ENCODE assay signal across 7 mouse cellular contexts in the genomic region with DNA sequence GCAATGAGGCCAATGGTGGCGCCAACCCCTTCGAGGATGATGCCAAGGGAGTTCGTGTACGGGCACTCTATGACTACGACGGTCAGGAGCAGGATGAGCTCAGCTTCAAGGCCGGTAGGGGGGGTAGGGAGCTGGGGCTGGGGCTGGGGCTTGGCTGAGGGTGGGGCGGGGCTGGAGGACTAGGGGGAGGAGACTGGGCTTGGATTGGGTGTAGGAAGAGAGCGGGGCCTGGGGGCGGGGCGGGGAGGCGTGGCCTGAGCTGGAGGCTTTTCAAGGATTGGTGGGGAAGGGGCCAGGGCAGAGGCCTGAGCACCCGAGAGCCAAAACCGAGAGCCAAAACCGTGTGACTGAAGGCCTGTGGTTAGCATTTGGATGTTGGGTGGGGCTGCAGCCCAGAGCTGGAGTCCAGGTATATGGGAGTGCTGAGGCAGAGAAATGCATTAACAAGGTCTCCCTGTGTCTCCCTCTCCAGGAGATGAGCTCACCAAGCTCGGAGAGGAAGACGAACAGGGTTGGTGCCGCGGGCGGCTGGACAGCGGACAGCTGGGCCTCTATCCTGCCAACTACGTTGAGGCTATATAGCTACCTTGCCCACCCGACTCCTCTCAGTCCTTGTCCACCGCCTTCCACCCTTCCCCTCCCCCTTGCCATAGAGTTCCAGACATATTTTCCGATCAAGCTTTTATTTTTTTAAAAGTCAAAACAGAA. TPM values are rescaled to one million over a fixed set of nuclear protein-coding genes. Genes with fewer than 3 reads are reported as not detected.
DNase-seq lines count a peak whose midpoint lies in the region; ATAC-seq and TF ChIP-seq lines count a peak whose summit lies in the region.

No protein-coding gene starts in this region.

- H3K4me2 ChIP-seq in forebrain, embryonic 14.5 days (ENCODE audit: low read length), result peak overlapping the region; percentile 50
- H3K4me2 ChIP-seq in hindbrain, embryonic 11.5 days (replicated peaks; ENCODE audit: low read depth, low read length), result peak overlapping the region; percentile 41
- H3K4me2 ChIP-seq in limb, embryonic 14.5 days (replicated peaks; ENCODE audit: low read depth, low read length, severe bottlenecking), result peak overlapping the region; percentile 54
- peak overlapping the region; percentile 42 for H3K4me2 ChIP-seq in midbrain, embryonic 16.5 days (ENCODE audit: low read length)

- 4% methylated on average over 22 of the region's 25 CpGs for WGBS in forebrain, embryonic 14.5 days
- WGBS in hindbrain, embryonic 11.5 days, result 7% methylated on average over 23 of the region's 25 CpGs
- 3% methylated on average over 23 of the region's 25 CpGs for WGBS in limb, embryonic 14.5 days
- 5% methylated on average over 25 of the region's 25 CpGs for WGBS in midbrain, embryonic 16.5 days

- H3K9ac ChIP-seq in forebrain, embryonic 14.5 days (ENCODE audit: low read length), result peak overlapping the region; percentile 41
- 0 out of 2 replicates have a peak overlapping the region, but pooled peaks have one; percentile 34 for H3K9ac ChIP-seq in hindbrain, embryonic 11.5 days (ENCODE audit: low read depth, low read length)
- peak overlapping the region; percentile 34; the same call in 1 of the 2 replicates for H3K9ac ChIP-seq in limb, embryonic 14.5 days (ENCODE audit: low read depth, low read length, severe bottlenecking)
- peak overlapping the region; percentile 27; the same call in 1 of the 2 replicates for H3K9ac ChIP-seq in midbrain, embryonic 16.5 days (ENCODE audit: low read depth, low read length)

- H3K27me3 ChIP-seq in forebrain, embryonic 14.5 days (replicated peaks; ENCODE audit: control insufficient read depth, insufficient read depth, low read length), result 0 out of 2 replicates have a peak, but pooled peaks cover 4% of the 10 kb centered on the region
- peaks cover 3% of the 10 kb centered on the region; the same call in 1 of the 2 replicates for H3K27me3 ChIP-seq in hindbrain, embryonic 11.5 days (ENCODE audit: control insufficient read depth, insufficient read depth, low read length)
- no peaks in the 10 kb centered on the region for H3K27me3 ChIP-seq in limb, embryonic 14.5 days (ENCODE audit: control insufficient read depth, insufficient read depth, low read length)
- 0 out of 2 replicates have a peak, but pooled peaks cover 4% of the 10 kb centered on the region for H3K27me3 ChIP-seq in midbrain, embryonic 16.5 days (ENCODE audit: control insufficient read depth, insufficient read depth, low read depth, low read length)

- peak; percentile 88 for ATAC-seq in forebrain, embryonic 14.5 days
- peak; percentile 93 for ATAC-seq in hindbrain, embryonic 11.5 days (ENCODE audit: low FRiP score)
- ATAC-seq in limb, embryonic 14.5 days (ENCODE audit: low FRiP score, low read depth), result peak; percentile 92
- peak; percentile 66 for ATAC-seq in midbrain, embryonic 16.5 days

- H3K4me3 ChIP-seq in forebrain, embryonic 14.5 days (ENCODE audit: low read depth, low read length), result peak overlapping the region; percentile 8; the same call in 1 of the 2 replicates
- peak overlapping the region; percentile 17; the same call in 1 of the 2 replicates for H3K4me3 ChIP-seq in hindbrain, embryonic 11.5 days (ENCODE audit: low read depth, low read length)
- H3K4me3 ChIP-seq in limb, embryonic 14.5 days (replicated peaks; ENCODE audit: low read length), result peak overlapping the region; percentile 31
- no peak overlapping the region for H3K4me3 ChIP-seq in midbrain, embryonic 16.5 days (ENCODE audit: low read depth, low read length)

- no peak overlapping the region for H3K27ac ChIP-seq in forebrain, embryonic 14.5 days (ENCODE audit: low read depth, low read length)
- no peak overlapping the region for H3K27ac ChIP-seq in hindbrain, embryonic 11.5 days (ENCODE audit: low read depth, low read length)
- H3K27ac ChIP-seq in limb, embryonic 14.5 days (replicated peaks; ENCODE audit: low read depth, low read length), result no peak overlapping the region
- H3K27ac ChIP-seq in midbrain, embryonic 16.5 days (ENCODE audit: low read length), result no peak overlapping the region

- H3K36me3 ChIP-seq in forebrain, embryonic 14.5 days (ENCODE audit: control insufficient read depth, insufficient read depth, low read length), result no peaks in the 10 kb centered on the region
- no peaks in the 10 kb centered on the region for H3K36me3 ChIP-seq in hindbrain, embryonic 11.5 days (ENCODE audit: control insufficient read depth, insufficient read depth, low read length)
- no peaks in the 10 kb centered on the region for H3K36me3 ChIP-seq in limb, embryonic 14.5 days (ENCODE audit: control insufficient read depth, insufficient read depth, low read length)
- 0 out of 2 replicates have a peak, but pooled peaks cover 2% of the 10 kb centered on the region for H3K36me3 ChIP-seq in midbrain, embryonic 16.5 days (ENCODE audit: control insufficient read depth, insufficient read depth, low read length)

- peaks cover 2% of the 10 kb centered on the region; the same call in 1 of the 2 replicates for H3K4me1 ChIP-seq in forebrain, embryonic 14.5 days (ENCODE audit: control insufficient read depth, insufficient read depth, low read length)
- H3K4me1 ChIP-seq in hindbrain, embryonic 11.5 days (replicated peaks; ENCODE audit: control insufficient read depth, insufficient read depth, low read length), result no peaks in the 10 kb centered on the region
- peaks cover 9% of the 10 kb centered on the region for H3K4me1 ChIP-seq in limb, embryonic 14.5 days (ENCODE audit: control insufficient read depth, insufficient read depth, low read length)
- H3K4me1 ChIP-seq in midbrain, embryonic 16.5 days (ENCODE audit: control insufficient read depth, insufficient read depth, low read length), result no peaks in the 10 kb centered on the region

- no peaks in the 10 kb centered on the region for H3K9me3 ChIP-seq in forebrain, embryonic 14.5 days (replicated peaks; ENCODE audit: control insufficient read depth, low read length)
- H3K9me3 ChIP-seq in hindbrain, embryonic 11.5 days (ENCODE audit: control insufficient read depth, low read length), result no peaks in the 10 kb centered on the region
- no peaks in the 10 kb centered on the region for H3K9me3 ChIP-seq in limb, embryonic 14.5 days (ENCODE audit: control insufficient read depth, low read length)
- H3K9me3 ChIP-seq in midbrain, embryonic 16.5 days (replicated peaks; ENCODE audit: control insufficient read depth, low read length, poor library complexity, severe bottlenecking), result no peaks in the 10 kb centered on the region

- peak; percentile 72 for DNase-seq in MEL-GATA-1-ER (ENCODE audit: extremely low read depth, low read depth)
- peak; percentile 92 for DNase-seq in adrenal gland, postnatal 10 days
- peak; percentile 86 for DNase-seq in forebrain, embryonic 14.5 days (ENCODE audit: low spot score)
- peak; percentile 95 for DNase-seq in hindbrain, embryonic 11.5 days (ENCODE audit: low spot score)
- DNase-seq in limb, embryonic 14.5 days (ENCODE audit: low spot score), result peak; percentile 86
- DNase-seq in thymus, postnatal 0 days (ENCODE audit: low spot score), result peak; percentile 80

- no peak for TF ChIP-seq POLR2A in limb, embryonic 14.5 days (IDR thresholded peaks at IDR 0.05; ENCODE audit: borderline replicate concordance, extremely low read depth, insufficient read depth, insufficient read length)

RNA-seq across cellular contexts. Expression of a gene that starts 20.6 kb away (rescaled TPM):
- total RNA-seq in adrenal gland, postnatal 10 days (2021), result not detected
- polyA plus RNA-seq in forebrain, embryonic 14.5 days (2014; fragmentation: Nextera tagmentation; extraction: Ambion mirVana), result 0.44 TPM in 1 of 2 replicates, not detected in the other
- polyA plus RNA-seq in hindbrain, embryonic 11.5 days (2014; fragmentation: Nextera tagmentation; extraction: Ambion mirVana), result 0.17 TPM in 1 of 2 replicates, not detected in the other
- polyA plus RNA-seq in limb, embryonic 14.5 days (2012; rRNA removed), result 0.52 and 0.67 TPM in 2 replicates
- polyA plus RNA-seq in limb, embryonic 14.5 days (2014; fragmentation: Nextera tagmentation; extraction: Ambion mirVana), result 0.39 TPM in 1 of 2 replicates, not detected in the other
- 1.5 and 2.6 TPM in 2 replicates for polyA plus RNA-seq in midbrain, embryonic 16.5 days (2015; fragmentation: Nextera tagmentation; extraction: Ambion mirVana)
- 0.66 and 0.99 TPM in 2 replicates for polyA plus RNA-seq in thymus, postnatal 0 days (2015; fragmentation: Nextera tagmentation; extraction: Ambion mirVana)

RNA-seq across cellular contexts. Expression of a gene that starts 52.8 kb away (rescaled TPM):
- total RNA-seq in adrenal gland, postnatal 10 days (2021), result 1 to 10 TPM; 3.2 to 4.6 TPM
- 22.2 and 25.2 TPM in 2 replicates for polyA plus RNA-seq in forebrain, embryonic 14.5 days (2014; fragmentation: Nextera tagmentation; extraction: Ambion mirVana)
- polyA plus RNA-seq in hindbrain, embryonic 11.5 days (2014; fragmentation: Nextera tagmentation; extraction: Ambion mirVana), result 3.5 and 3.7 TPM in 2 replicates
- polyA plus RNA-seq in limb, embryonic 14.5 days (2012; rRNA removed), result 2.4 and 3.3 TPM in 2 replicates
- 3.3 and 4.5 TPM in 2 replicates for polyA plus RNA-seq in limb, embryonic 14.5 days (2014; fragmentation: Nextera tagmentation; extraction: Ambion mirVana)
- 58.9 and 67.7 TPM in 2 replicates for polyA plus RNA-seq in midbrain, embryonic 16.5 days (2015; fragmentation: Nextera tagmentation; extraction: Ambion mirVana)
- 19.8 and 20.1 TPM in 2 replicates for polyA plus RNA-seq in thymus, postnatal 0 days (2015; fragmentation: Nextera tagmentation; extraction: Ambion mirVana)
